8 mouse cellular contexts compared by ENCODE assay signal in genomic region chr2:148375326-148376150, GRCm38 (mm10). TPM values are rescaled to one million over a fixed set of nuclear protein-coding genes. Genes with fewer than 3 reads are reported as not detected.
A peak's percentile ranks its signal among the peaks of the same experiment; 100 is the strongest.
DNase-seq lines count a peak whose midpoint lies in the region; ATAC-seq and TF ChIP-seq lines count a peak whose summit lies in the region.

No protein-coding gene starts in this region.

- H3K27me3 ChIP-seq in forebrain, embryonic 10.5 days (ENCODE audit: poor library complexity, severe bottlenecking) = no peaks in the 10 kb centered on the region
- no peaks in the 10 kb centered on the region for H3K27me3 ChIP-seq in forebrain, embryonic 16.5 days (replicated peaks; ENCODE audit: control insufficient read depth, insufficient read depth, low read length)
- no peaks in the 10 kb centered on the region for H3K27me3 ChIP-seq in forebrain, postnatal 0 days (ENCODE audit: insufficient read depth, low read length)
- no peaks in the 10 kb centered on the region for H3K27me3 ChIP-seq in liver, embryonic 11.5 days (replicated peaks; ENCODE audit: control insufficient read depth, insufficient read depth, low read length)

- no peaks in the 10 kb centered on the region for H3K9me3 ChIP-seq in forebrain, embryonic 10.5 days
- H3K9me3 ChIP-seq in forebrain, embryonic 16.5 days (ENCODE audit: control insufficient read depth, low read length) = no peaks in the 10 kb centered on the region
- no peaks in the 10 kb centered on the region for H3K9me3 ChIP-seq in forebrain, postnatal 0 days (ENCODE audit: low read length)
- H3K9me3 ChIP-seq in liver, embryonic 11.5 days (ENCODE audit: control insufficient read depth, low read length) = no peaks in the 10 kb centered on the region

- ATAC-seq in forebrain, embryonic 16.5 days = no peak
- no peak for ATAC-seq in forebrain, postnatal 0 days
- 0 out of 2 replicates have a peak, but pooled peaks have one; percentile 51 for ATAC-seq in liver, embryonic 11.5 days (replicated peaks; ENCODE audit: low FRiP score)

- 76% methylated on average over 10 of the region's 10 CpGs for WGBS in forebrain, embryonic 10.5 days
- WGBS in forebrain, embryonic 16.5 days = 78% methylated on average over 10 of the region's 10 CpGs
- WGBS in forebrain, postnatal 0 days = 81% methylated on average over 10 of the region's 10 CpGs
- WGBS in liver, embryonic 11.5 days = 53% methylated on average over 10 of the region's 10 CpGs

- no peak overlapping the region for H3K27ac ChIP-seq in forebrain, embryonic 10.5 days
- no peak overlapping the region for H3K27ac ChIP-seq in forebrain, embryonic 16.5 days (ENCODE audit: low read length)
- H3K27ac ChIP-seq in forebrain, postnatal 0 days (ENCODE audit: low read depth, low read length) = no peak overlapping the region
- H3K27ac ChIP-seq in liver, embryonic 11.5 days (ENCODE audit: low read depth, low read length) = no peak overlapping the region

- DNase-seq in forebrain, embryonic 10.5 days (ENCODE audit: extremely low spot score, low spot score) = peak; percentile 33
- DNase-seq in right cerebral cortex, postnatal 4 days = peak; percentile 56
- DNase-seq in right cerebral cortex, postnatal 25 days = no peak
- no peak for DNase-seq in forebrain, postnatal 0 days
- no peak for DNase-seq in liver, embryonic 11.5 days (ENCODE audit: low spot score)
- DNase-seq in spleen, adult 18-20 months = peak; percentile 32 to 68
- DNase-seq in MN1 (ENCODE audit: low spot score) = no peak

- H3K4me2 ChIP-seq in forebrain, embryonic 16.5 days (ENCODE audit: low read length) = no peak overlapping the region
- H3K4me2 ChIP-seq in forebrain, postnatal 0 days (ENCODE audit: low read depth) = no peak overlapping the region
- H3K4me2 ChIP-seq in liver, embryonic 11.5 days = no peak overlapping the region

- H3K4me3 ChIP-seq in forebrain, embryonic 10.5 days = no peak overlapping the region
- no peak overlapping the region for H3K4me3 ChIP-seq in forebrain, embryonic 16.5 days (replicated peaks; ENCODE audit: low read length)
- H3K4me3 ChIP-seq in forebrain, postnatal 0 days (ENCODE audit: low read depth, low read length) = no peak overlapping the region
- no peak overlapping the region for H3K4me3 ChIP-seq in liver, embryonic 11.5 days (ENCODE audit: low read depth, low read length)

- peak; percentile 61 for TF ChIP-seq CTCF in forebrain, postnatal 0 days (IDR thresholded peaks at IDR 0.05; ENCODE audit: low read depth)

- H3K36me3 ChIP-seq in forebrain, embryonic 10.5 days (replicated peaks) = no peaks in the 10 kb centered on the region
- no peaks in the 10 kb centered on the region for H3K36me3 ChIP-seq in forebrain, embryonic 16.5 days (ENCODE audit: control insufficient read depth, insufficient read depth)
- no peaks in the 10 kb centered on the region for H3K36me3 ChIP-seq in forebrain, postnatal 0 days (ENCODE audit: insufficient read depth)
- no peaks in the 10 kb centered on the region for H3K36me3 ChIP-seq in liver, embryonic 11.5 days (ENCODE audit: control insufficient read depth, insufficient read depth, low read length)

- no peak overlapping the region for H3K9ac ChIP-seq in forebrain, embryonic 16.5 days (replicated peaks; ENCODE audit: low read depth, low read length)
- no peak overlapping the region for H3K9ac ChIP-seq in forebrain, postnatal 0 days
- H3K9ac ChIP-seq in liver, embryonic 11.5 days (ENCODE audit: low read depth, low read length) = no peak overlapping the region

- H3K4me1 ChIP-seq in forebrain, embryonic 10.5 days = no peaks in the 10 kb centered on the region
- H3K4me1 ChIP-seq in forebrain, embryonic 16.5 days (replicated peaks; ENCODE audit: control insufficient read depth, insufficient read depth, low read length) = no peaks in the 10 kb centered on the region
- no peaks in the 10 kb centered on the region for H3K4me1 ChIP-seq in forebrain, postnatal 0 days (ENCODE audit: insufficient read depth)
- no peaks in the 10 kb centered on the region for H3K4me1 ChIP-seq in liver, embryonic 11.5 days (replicated peaks; ENCODE audit: control insufficient read depth, insufficient read depth, low read length)

RNA-seq across cellular contexts. Expression of gene Sstr4, which starts 19.6 kb away (rescaled TPM):
- 1.1 TPM in 2 replicates for polyA plus RNA-seq in forebrain, embryonic 10.5 days (2016; fragmentation: Nextera tagmentation; extraction: Ambion mirVana)
- 1.6 and 2.1 TPM in 2 replicates for polyA plus RNA-seq in forebrain, embryonic 16.5 days (2015; fragmentation: Nextera tagmentation; extraction: Ambion mirVana)
- 10.7 and 12.1 TPM in 2 replicates for total RNA-seq in forebrain, postnatal 0 days (2014; rRNA removed)
- 1.9 and 2.8 TPM in 2 replicates for polyA plus RNA-seq in forebrain, postnatal 0 days (2015; fragmentation: Nextera tagmentation; extraction: Ambion mirVana)
- polyA plus RNA-seq in liver, embryonic 11.5 days (2014; fragmentation: Nextera tagmentation; extraction: Ambion mirVana) = 0.42 and 0.43 TPM in 2 replicates

RNA-seq across cellular contexts. Expression of gene Thbd, which starts 32.5 kb away (rescaled TPM):
- 4.1 and 4.8 TPM in 2 replicates for polyA plus RNA-seq in forebrain, embryonic 10.5 days (2016; fragmentation: Nextera tagmentation; extraction: Ambion mirVana)
- 7.3 and 10.4 TPM in 2 replicates for polyA plus RNA-seq in forebrain, embryonic 16.5 days (2015; fragmentation: Nextera tagmentation; extraction: Ambion mirVana)
- total RNA-seq in forebrain, postnatal 0 days (2014; rRNA removed) = 16.2 and 24.2 TPM in 2 replicates
- 9.6 and 11.1 TPM in 2 replicates for polyA plus RNA-seq in forebrain, postnatal 0 days (2015; fragmentation: Nextera tagmentation; extraction: Ambion mirVana)
- polyA plus RNA-seq in liver, embryonic 11.5 days (2014; fragmentation: Nextera tagmentation; extraction: Ambion mirVana) = 4.6 and 5.2 TPM in 2 replicates

Comparison
In these comparisons a context has a peak if more than half of its experiments do, and no peak if none do; other contexts are left out.
1. DNase-seq: peak in forebrain, embryonic 10.5 days (single experiment), right cerebral cortex, postnatal 4 days (single experiment) and spleen, adult 18-20 months (2 of 2); none in right cerebral cortex, postnatal 25 days (single experiment), forebrain, postnatal 0 days (single experiment), liver, embryonic 11.5 days (single experiment) and MN1 (single experiment).